In the genomic region with DNA sequence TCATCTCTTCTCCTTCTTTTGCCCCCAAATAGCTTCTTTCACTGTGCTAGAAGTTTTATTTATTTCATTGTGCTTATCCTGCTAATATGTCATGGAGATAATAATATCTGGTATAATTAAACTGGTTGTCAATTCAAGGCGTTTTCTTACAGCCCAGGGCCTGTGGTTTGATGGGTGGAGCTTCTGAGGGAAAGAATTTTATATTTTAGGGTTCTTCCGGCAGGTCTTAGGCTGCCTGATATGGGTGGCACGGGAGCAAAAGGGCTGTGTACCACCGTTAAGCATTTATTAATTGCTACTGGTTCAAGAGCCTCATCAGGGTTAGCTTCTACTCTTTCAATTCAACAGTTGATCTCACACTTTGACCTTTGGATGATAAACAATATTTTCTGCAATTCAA, we compare ENCODE assay signal across 26 mouse cellular contexts. TPM values are rescaled to one million over a fixed set of nuclear protein-coding genes. Genes with fewer than 3 reads are reported as not detected.
DNase-seq lines count a peak whose midpoint lies in the region; ATAC-seq and TF ChIP-seq lines count a peak whose summit lies in the region.
"Had no signal": no experiment of that assay in that cellular context is flagged by ENCODE, and none has a peak within 500 bp of the region (broad histone marks: within the 10 kb centered on the region; RNA-seq: fewer than 3 reads in every experiment).

No protein-coding gene starts in this region.

- no peak for TF ChIP-seq POLR2A in small intestine, adult 2 months (IDR thresholded peaks at IDR 0.05; ENCODE audit: low read depth, low read length)

- H3K9me3 ChIP-seq in liver, embryonic 13.5 days (replicated peaks), result no peaks in the 10 kb centered on the region
- H3K9me3 ChIP-seq in intestine, postnatal 0 days (ENCODE audit: control insufficient read depth), result no peaks in the 10 kb centered on the region
- H3K9me3 ChIP-seq: G1E; limb, embryonic 10.5 days; limb, embryonic 15.5 days; midbrain, embryonic 12.5 days; neural tube, embryonic 13.5 days had no signal

- 55% methylated on average over 4 of the region's 4 CpGs for WGBS in liver, embryonic 13.5 days (ENCODE audit: insufficient replicate concordance)
- 31% methylated on average over 4 of the region's 4 CpGs for WGBS in intestine, postnatal 0 days
- WGBS in small intestine, adult 2 months, result 25% methylated on average over 4 of the region's 4 CpGs

- H3K27ac ChIP-seq in liver, embryonic 13.5 days, result peak overlapping the region; percentile 48; the same call in 1 of the 2 replicates
- peak overlapping the region; percentile 68; the same call in 1 of the 2 replicates for H3K27ac ChIP-seq in intestine, postnatal 0 days (ENCODE audit: low read depth, low read length)
- peak overlapping the region; percentile 83 for H3K27ac ChIP-seq in small intestine, adult 2 months (ENCODE audit: insufficient read depth, low read depth, low read length)
- H3K27ac ChIP-seq: hindbrain, postnatal 0 days; limb, embryonic 10.5 days; limb, embryonic 15.5 days; midbrain, embryonic 12.5 days; neural tube, embryonic 13.5 days had no signal

- no peak overlapping the region for H3K4me3 ChIP-seq in liver, embryonic 13.5 days (replicated peaks)
- no peak overlapping the region for H3K4me3 ChIP-seq in intestine, postnatal 0 days (ENCODE audit: low read depth, low read length)
- H3K4me3 ChIP-seq in small intestine, adult 2 months (ENCODE audit: low read depth, low read length), result no peak overlapping the region
- H3K4me3 ChIP-seq: erythroblast, embryonic 14.5 days; limb, embryonic 10.5 days; limb, embryonic 15.5 days; midbrain, embryonic 12.5 days; myocyte; neural tube, embryonic 13.5 days had no signal

- no peak for DNase-seq in liver, embryonic 13.5 days
- DNase-seq in liver, result no peak
- DNase-seq in frontal cortex, postnatal 36 days (ENCODE audit: low spot score in 2 of 2), result no peak
- DNase-seq in spleen, postnatal 14 days (ENCODE audit: low spot score in 2 of 2), result no peak
- DNase-seq in adrenal gland, postnatal 10 days, result no peak
- DNase-seq: adrenal gland, postnatal 25 days; cerebellum, adult 11-12 months; cerebellum, adult 9-11 months; heart, postnatal 14 days; kidney, adult 9 months; kidney, postnatal 10 days; layer of hippocampus, adult 9-11 months; lung, embryonic 14.5 days; thymus, postnatal 25 days had no signal

- peaks cover 25% of the 10 kb centered on the region for H3K4me1 ChIP-seq in liver, embryonic 13.5 days (replicated peaks)
- no peaks in the 10 kb centered on the region for H3K4me1 ChIP-seq in intestine, postnatal 0 days (replicated peaks; ENCODE audit: control insufficient read depth, insufficient read depth, low read length)
- H3K4me1 ChIP-seq in small intestine, adult 2 months (ENCODE audit: control insufficient read depth, insufficient read depth, insufficient read length, low read length), result peaks cover 6% of the 10 kb centered on the region

- TF ChIP-seq CTCF in intestine, postnatal 0 days (IDR thresholded peaks at IDR 0.05; ENCODE audit: low read depth), result no peak
- TF ChIP-seq CTCF in small intestine, adult 2 months (IDR thresholded peaks at IDR 0.05; ENCODE audit: extremely low read depth, insufficient read length, insufficient replicate concordance, low read depth, low read length), result no peak

- H3K36me3 ChIP-seq in liver, embryonic 13.5 days, result no peaks in the 10 kb centered on the region
- peaks cover 4% of the 10 kb centered on the region; the same call in 1 of the 2 replicates for H3K36me3 ChIP-seq in intestine, postnatal 0 days (ENCODE audit: control insufficient read depth, insufficient read depth)
- no peaks in the 10 kb centered on the region; the same call in 1 of the 2 replicates for H3K36me3 ChIP-seq in small intestine, adult 2 months (ENCODE audit: control insufficient read depth, insufficient read depth, low read length)
- H3K36me3 ChIP-seq: G1E; limb, embryonic 10.5 days; limb, embryonic 15.5 days; midbrain, embryonic 12.5 days; neural tube, embryonic 13.5 days had no signal

- H3K4me2 ChIP-seq in liver, embryonic 13.5 days, result no peak overlapping the region
- H3K4me2 ChIP-seq in intestine, postnatal 0 days (replicated peaks; ENCODE audit: low read depth), result peak overlapping the region; percentile 45
- H3K4me2 ChIP-seq: limb, embryonic 15.5 days; lung, embryonic 14.5 days; midbrain, embryonic 12.5 days; neural tube, embryonic 13.5 days had no signal

- H3K27me3 ChIP-seq in liver, embryonic 13.5 days, result no peaks in the 10 kb centered on the region
- H3K27me3 ChIP-seq in intestine, postnatal 0 days (replicated peaks; ENCODE audit: control insufficient read depth, insufficient read depth, low read length), result no peaks in the 10 kb centered on the region
- no peaks in the 10 kb centered on the region for H3K27me3 ChIP-seq in small intestine, adult 2 months (ENCODE audit: control insufficient read depth, insufficient read depth, low read length)
- H3K27me3 ChIP-seq: limb, embryonic 15.5 days; midbrain, embryonic 12.5 days; neural tube, embryonic 13.5 days had no signal

- no peak overlapping the region for H3K9ac ChIP-seq in liver, embryonic 13.5 days
- H3K9ac ChIP-seq in intestine, postnatal 0 days (ENCODE audit: low read depth, low read length), result no peak overlapping the region
- H3K9ac ChIP-seq: limb, embryonic 15.5 days; lung, embryonic 14.5 days; midbrain, embryonic 12.5 days; neural tube, embryonic 13.5 days had no signal

- ATAC-seq in liver, embryonic 13.5 days (ENCODE audit: low read depth), result no peak
- ATAC-seq in activated CD4-positive, CD25-positive, alpha-beta regulatory T cell, adult 4 months, result peak; percentile 36
- no peak for ATAC-seq in intestine, postnatal 0 days
- ATAC-seq: forebrain, embryonic 16.5 days; hindbrain, postnatal 0 days had no signal

RNA-seq across cellular contexts. Expression of a gene that starts 5.2 kb away (rescaled TPM):
- polyA plus RNA-seq in liver, embryonic 13.5 days (2015; fragmentation: Nextera tagmentation; extraction: Ambion mirVana), result 17.8 and 22.4 TPM in 2 replicates
- 10 to 100 TPM; 33.3 to 40.7 TPM for polyA plus RNA-seq in activated CD4-positive, CD25-positive, alpha-beta regulatory T cell, adult 4 months (2017; shearing (Covaris generic))
- 73.5 and 86.6 TPM in 2 replicates for polyA plus RNA-seq in intestine, postnatal 0 days (2015; fragmentation: Nextera tagmentation; extraction: Ambion mirVana)
- polyA plus RNA-seq in small intestine, adult 2 months (2012; rRNA removed), result 24.1 and 67.4 TPM in 2 replicates
- total RNA-seq in adrenal gland, postnatal 10 days (2021), result 10 to 100 TPM; 24.7 to 32.1 TPM
- total RNA-seq: G1E had no signal
- polyA plus RNA-seq: erythroblast, embryonic 14.5 days; G1E had no signal
